Mouse (Mus musculus) forebrain, embryonic 11.5 days (tissue): ENCODE results near the gene Tgfbr1. TPM values are rescaled to one million over a fixed set of nuclear protein-coding genes. Genes with fewer than 3 reads are reported as not detected.
A peak's percentile ranks its signal among the peaks of the same experiment; 100 is the strongest.

ENCODE experiments used
- ATAC-seq: fragments of 200-750 bp; cut with Nextera tagmentation; replicated peaks from 2 replicates; pipeline ENCODE4 v1.8.0; 2017; ENCODE audit warnings: moderate TSS enrichment; ENCODE audit not compliant: low FRiP score
- DNase-seq: peaks from one replicate; pipeline ENCODE4 v3.0.0-alpha.2; 2017; ENCODE audit warnings: low spot score
- H3K27ac ChIP-seq: fragments of 300-500 bp; sonication (generic); 2 replicates; pipeline ENCODE4 v1.5.1; 2014; ENCODE audit warnings: low read depth, low read length
- H3K27me3 ChIP-seq: fragments of 300-500 bp; sonication (generic); 2 replicates; pipeline ENCODE4 v1.6.1; 2014; ENCODE audit warnings: mild to moderate bottlenecking, low read length, mixed read lengths; ENCODE audit not compliant: control insufficient read depth, insufficient read depth
- H3K36me3 ChIP-seq: fragments of 300-500 bp; sonication (generic); 2 replicates; pipeline ENCODE4 v1.6.1; 2014; ENCODE audit warnings: mild to moderate bottlenecking, low read length, moderate library complexity, mixed read lengths; ENCODE audit not compliant: control insufficient read depth, insufficient read depth
- H3K4me1 ChIP-seq: fragments of 300-500 bp; sonication (generic); replicated peaks from 2 replicates; pipeline ENCODE4 v1.6.1; 2014; ENCODE audit warnings: low read length, mixed read lengths; ENCODE audit not compliant: control insufficient read depth, insufficient read depth
- H3K4me2 ChIP-seq: fragments of 300-500 bp; sonication (generic); 2 replicates; pipeline ENCODE4 v1.6.1; 2014; ENCODE audit warnings: low read depth, mild to moderate bottlenecking, low read length, moderate library complexity, mixed read lengths; ENCODE audit not compliant: severe bottlenecking
- H3K4me3 ChIP-seq: fragments of 300-500 bp; sonication (generic); 2 replicates; pipeline ENCODE4 v1.5.1; 2014; ENCODE audit warnings: low read depth, low read length
- H3K9ac ChIP-seq: fragments of 300-500 bp; sonication (generic); 2 replicates; pipeline ENCODE4 v1.6.1; 2014; ENCODE audit warnings: low read length
- H3K9me3 ChIP-seq: fragments of 300-500 bp; sonication (generic); 2 replicates; pipeline ENCODE4 v1.6.1; 2016; ENCODE audit warnings: low read length, mixed read lengths; ENCODE audit not compliant: control insufficient read depth
- WGBS: fragments of 180-500 bp; shearing (Covaris S2); extraction: QIAGEN DNeasy Blood & Tissue Kit; methylation state at CpG from one replicate; pipeline ENCODE4 v1.1.7; 2014; 5-methylcytosine and 5-hydroxymethylcytosine counted together
- polyA plus RNA-seq: library from polyadenylated mRNA; unstranded; fragments of >200 nt; fragmentation: Nextera tagmentation; extraction: Ambion mirVana; gene quantifications from 2 replicates; pipeline ENCODE4 v1.2.1, GENCODE M21; 2014

The Tgfbr1 gene
- polyA plus RNA-seq, 1 experiment from 2014 or later: 103 TPM

DNA sequence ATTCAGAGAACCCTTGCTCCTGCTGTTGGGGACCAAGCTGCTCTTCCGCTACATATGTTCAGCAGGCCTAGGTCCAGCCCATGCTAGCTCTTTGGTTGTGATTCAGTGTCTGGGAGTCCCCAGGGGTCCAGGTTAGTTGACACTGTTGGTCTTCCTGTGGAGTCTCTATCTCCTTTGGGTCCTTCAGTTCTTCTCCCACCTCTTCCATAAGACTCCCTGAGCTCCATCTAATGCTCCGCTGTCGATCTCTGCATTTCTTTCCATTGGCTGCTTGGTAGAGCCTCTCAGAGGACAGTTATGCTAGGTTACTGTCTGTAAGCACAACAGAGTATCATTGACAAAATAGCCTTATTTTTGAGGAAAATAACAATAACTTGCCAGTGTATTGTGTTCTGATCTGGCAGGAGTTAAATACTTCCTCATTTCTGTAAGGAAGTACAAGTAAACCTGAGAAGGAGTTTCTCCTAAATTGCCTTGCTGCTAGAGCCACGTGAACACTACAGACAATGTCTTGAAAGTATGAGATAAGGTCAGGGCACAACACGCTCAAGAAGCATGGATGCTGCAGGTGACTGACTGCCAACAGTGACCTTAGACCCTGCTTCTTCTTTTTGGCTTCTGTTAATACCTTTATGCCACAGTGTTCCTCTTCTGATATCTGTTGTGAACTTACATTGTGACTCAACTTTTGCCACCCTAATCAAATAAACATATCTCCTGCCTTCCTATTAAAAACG lies 45.1 kb downstream of the Tgfbr1 start:
- Histone ChIP-seq H3K27me3 (no peaks in the 10 kb centered on the region), H3K4me2 (no peak overlapping the region), H3K4me3 (no peak overlapping the region), H3K9me3 (no peaks in the 10 kb centered on the region), H3K36me3 (peaks cover 7% of the 10 kb centered on the region; the same call in 1 of the 2 replicates), H3K9ac (no peak overlapping the region), H3K27ac (no peak overlapping the region), H3K4me1 (no peaks in the 10 kb centered on the region)
- 89% methylated on average over 6 of the region's 6 CpGs for WGBS
- DNase-seq (no peak), ATAC-seq (no peak)

DNA sequence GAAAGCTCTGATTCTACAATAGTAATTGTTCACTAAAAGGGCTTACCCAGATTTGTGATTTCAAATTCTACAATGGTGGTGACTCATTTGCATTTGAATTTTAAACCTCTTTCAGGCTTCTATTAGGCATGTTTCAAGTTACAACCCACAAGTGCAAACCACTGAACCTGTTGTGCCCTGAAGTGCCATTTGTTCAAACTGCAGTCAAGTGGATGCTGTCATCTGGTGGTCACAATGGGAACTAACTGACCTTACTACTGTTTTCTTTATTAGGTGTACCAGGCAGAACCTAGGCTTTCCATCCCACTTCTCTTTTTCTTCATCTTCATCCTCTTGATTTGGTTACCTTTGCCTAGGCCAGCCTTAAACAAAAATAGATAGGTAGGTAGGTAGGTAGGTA lies 46.8 kb downstream of the Tgfbr1 start:
- no peaks in the 10 kb centered on the region for H3K9me3 ChIP-seq
- H3K27ac ChIP-seq: no peak overlapping the region
- no peak overlapping the region for H3K9ac ChIP-seq
- H3K36me3 ChIP-seq: peaks cover 7% of the 10 kb centered on the region; the same call in 1 of the 2 replicates
- no peak for ATAC-seq
- DNase-seq: no peak
- H3K4me2 ChIP-seq: no peak overlapping the region
- H3K4me1 ChIP-seq: no peaks in the 10 kb centered on the region
- H3K4me3 ChIP-seq: no peak overlapping the region
- no peaks in the 10 kb centered on the region for H3K27me3 ChIP-seq

DNA sequence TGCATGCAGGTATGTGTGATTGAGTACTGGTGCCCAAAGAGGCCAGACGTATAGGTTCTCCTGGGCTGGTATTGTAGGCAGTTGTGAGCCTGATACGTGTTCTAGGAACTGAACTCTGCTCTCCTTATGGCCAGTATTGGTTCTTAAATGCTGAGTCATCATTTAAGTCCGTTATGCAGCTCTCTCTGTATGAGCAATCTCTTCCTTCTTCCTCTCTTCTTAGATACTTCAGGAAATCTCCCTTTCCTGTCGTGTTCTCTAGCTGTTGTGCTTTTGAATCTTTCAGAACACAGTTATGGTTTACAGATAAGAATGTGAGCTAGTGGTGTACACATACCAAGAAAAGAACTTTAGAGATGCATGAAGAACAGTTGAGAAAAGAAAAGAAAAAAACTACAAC lies 47.3 kb downstream of the Tgfbr1 start:
- Histone ChIP-seq H3K4me2 (no peak overlapping the region), H3K27me3 (no peaks in the 10 kb centered on the region), H3K9me3 (no peaks in the 10 kb centered on the region), H3K4me1 (no peaks in the 10 kb centered on the region), H3K9ac (no peak overlapping the region), H3K36me3 (peaks cover 7% of the 10 kb centered on the region; the same call in 1 of the 2 replicates), H3K27ac (no peak overlapping the region), H3K4me3 (no peak overlapping the region)
- ATAC-seq (no peak), DNase-seq (no peak)
- 91% methylated on average over 4 of the region's 4 CpGs for WGBS

DNA sequence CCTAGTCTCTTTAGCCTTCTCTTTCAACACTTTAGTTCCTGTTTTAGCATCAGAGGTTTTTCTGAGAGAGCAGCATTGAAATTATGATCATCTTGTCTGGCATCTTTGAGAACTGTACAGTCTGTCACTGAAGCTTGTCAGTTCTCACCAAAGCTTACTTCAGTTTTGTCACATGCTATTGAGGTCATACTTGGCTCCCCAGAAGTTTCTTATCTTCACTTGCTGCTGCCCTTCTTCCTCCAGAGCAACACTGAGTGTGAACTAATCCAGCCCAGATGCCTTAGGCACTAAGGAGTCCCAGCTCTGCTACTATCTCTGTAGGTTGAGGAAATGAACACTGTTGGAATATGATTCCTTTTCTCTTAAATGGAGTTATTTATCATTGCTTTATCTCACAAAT lies 49.2 kb downstream of the Tgfbr1 start:
- peaks cover 7% of the 10 kb centered on the region; the same call in 1 of the 2 replicates for H3K36me3 ChIP-seq
- H3K27me3 ChIP-seq: no peaks in the 10 kb centered on the region
- no peak overlapping the region for H3K4me3 ChIP-seq
- no peak overlapping the region for H3K4me2 ChIP-seq
- DNase-seq (no peak), ATAC-seq (no peak)
- H3K9me3 ChIP-seq: no peaks in the 10 kb centered on the region
- no peaks in the 10 kb centered on the region for H3K4me1 ChIP-seq
- no peak overlapping the region for H3K9ac ChIP-seq
- no peak overlapping the region for H3K27ac ChIP-seq

DNA sequence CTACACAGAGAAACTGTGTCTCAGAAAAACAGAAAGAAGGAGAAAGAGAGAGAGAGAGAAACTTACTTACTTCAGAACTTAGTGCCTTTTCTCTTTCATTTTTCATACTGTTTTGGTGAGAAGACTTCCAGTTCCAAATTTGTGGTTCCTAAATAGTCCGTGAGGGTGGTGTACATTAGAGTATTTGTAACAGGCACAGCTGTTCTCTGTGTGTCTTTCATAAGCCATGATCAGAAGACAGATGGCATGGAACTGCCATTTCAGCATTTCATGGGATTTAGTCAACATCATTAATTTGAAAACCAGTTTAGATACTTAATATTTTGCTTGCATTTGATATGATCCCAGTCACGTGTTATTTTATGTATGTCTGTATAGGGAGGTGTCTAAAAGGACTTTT lies 51.5 kb downstream of the Tgfbr1 start:
- ATAC-seq (no peak), DNase-seq (no peak)
- Histone ChIP-seq H3K4me3 (no peak overlapping the region), H3K4me1 (no peaks in the 10 kb centered on the region), H3K9me3 (no peaks in the 10 kb centered on the region), H3K27ac (no peak overlapping the region), H3K9ac (no peak overlapping the region), H3K4me2 (no peak overlapping the region), H3K27me3 (no peaks in the 10 kb centered on the region), H3K36me3 (peaks cover 2% of the 10 kb centered on the region; the same call in 1 of the 2 replicates)
- 89% methylated on average over 2 of the region's 2 CpGs for WGBS

DNA sequence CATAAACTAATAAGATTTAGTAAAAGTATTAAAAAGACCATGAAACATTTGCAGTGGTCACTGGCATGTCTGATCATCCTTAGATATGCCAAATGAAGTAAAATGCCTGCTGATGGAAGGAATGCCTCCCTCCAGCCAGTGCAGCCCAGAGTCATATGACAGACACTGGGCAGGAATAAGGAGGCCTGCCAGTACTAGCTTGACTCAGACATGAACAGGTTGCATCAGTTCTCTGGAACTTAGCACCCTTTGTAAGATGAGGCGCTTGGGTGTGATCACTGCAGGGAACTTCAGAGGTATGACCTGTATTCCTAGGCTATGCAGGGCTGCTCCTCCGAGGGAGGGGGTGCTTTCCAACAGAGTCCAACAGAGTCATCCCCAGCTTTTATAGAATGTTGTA lies 54.1 kb downstream of the Tgfbr1 start:
- Histone ChIP-seq H3K36me3 (peaks cover 2% of the 10 kb centered on the region; the same call in 1 of the 2 replicates), H3K4me2 (no peak overlapping the region), H3K4me1 (no peaks in the 10 kb centered on the region), H3K9me3 (no peaks in the 10 kb centered on the region), H3K4me3 (no peak overlapping the region), H3K27me3 (no peaks in the 10 kb centered on the region), H3K9ac (no peak overlapping the region), H3K27ac (no peak overlapping the region)
- 92% methylated on average over 2 of the region's 2 CpGs for WGBS
- ATAC-seq (no peak), DNase-seq (no peak)

DNA sequence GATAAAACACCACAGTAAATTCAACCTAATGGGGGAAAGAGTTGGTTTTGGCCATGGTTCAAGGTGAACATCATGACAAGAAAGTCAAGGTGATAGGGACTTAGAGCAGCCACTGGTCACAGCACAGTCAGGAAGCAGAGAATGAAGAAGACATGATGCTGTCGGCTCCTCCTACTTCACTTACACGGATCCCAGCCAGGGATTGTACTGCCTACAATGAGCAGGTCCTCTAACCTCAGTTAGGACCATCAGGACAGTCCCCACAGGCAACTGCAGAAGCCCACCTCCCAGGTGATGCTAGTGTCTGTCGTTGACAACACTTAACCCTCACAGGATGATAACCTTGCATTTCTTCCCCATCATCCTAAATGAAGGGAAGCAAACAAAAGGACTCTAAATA lies 64.8 kb downstream of the Tgfbr1 start:
- 68% methylated on average over 3 of the region's 3 CpGs for WGBS
- ATAC-seq (no peak), DNase-seq (no peak)
- H3K27me3 ChIP-seq: peaks cover 10% of the 10 kb centered on the region
- no peaks in the 10 kb centered on the region for H3K36me3 ChIP-seq
- H3K4me3 ChIP-seq: no peak overlapping the region
- no peak overlapping the region for H3K27ac ChIP-seq
- no peaks in the 10 kb centered on the region for H3K9me3 ChIP-seq
- no peak overlapping the region for H3K4me2 ChIP-seq
- no peak overlapping the region for H3K9ac ChIP-seq
- 0 out of 2 replicates have a peak, but pooled peaks cover 2% of the 10 kb centered on the region for H3K4me1 ChIP-seq

DNA sequence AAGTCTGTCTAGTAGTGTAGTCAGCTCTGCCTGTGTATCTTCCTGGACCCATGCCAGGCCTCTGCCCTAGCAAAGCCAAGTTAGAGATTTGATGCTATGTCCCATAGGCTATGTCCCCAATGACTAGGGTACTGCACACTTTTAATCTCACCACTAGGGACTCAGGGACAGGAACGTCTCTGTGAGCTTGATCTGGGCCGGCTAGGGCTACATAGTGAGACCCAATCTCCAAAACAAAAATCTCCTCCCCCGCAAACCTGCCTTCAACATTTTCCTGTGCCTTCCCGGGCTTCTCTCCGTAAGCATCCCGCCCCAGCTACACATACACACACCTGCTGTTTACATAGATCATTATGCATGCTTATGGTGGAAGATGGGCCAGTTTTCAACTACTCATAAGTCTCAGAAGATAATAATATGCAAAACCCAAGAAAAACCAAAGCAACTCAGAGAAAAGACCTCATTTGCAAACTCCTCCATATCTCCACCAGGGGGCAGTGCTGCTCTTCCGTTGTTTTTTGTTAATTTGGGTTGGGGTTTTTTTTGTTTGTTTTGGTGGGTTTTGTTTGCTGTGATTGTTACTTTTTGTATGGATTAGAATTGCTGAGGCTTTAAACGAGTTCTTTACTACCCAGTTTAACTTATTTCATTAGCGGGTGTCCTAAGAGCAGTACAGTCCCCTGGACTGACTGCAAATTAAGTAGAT lies 66.4 kb downstream of the Tgfbr1 start:
- H3K4me2 ChIP-seq: no peak overlapping the region
- peaks cover 4% of the 10 kb centered on the region; the same call in 1 of the 2 replicates for H3K4me1 ChIP-seq
- peaks cover 10% of the 10 kb centered on the region for H3K27me3 ChIP-seq
- H3K9ac ChIP-seq: no peak overlapping the region
- H3K4me3 ChIP-seq: no peak overlapping the region
- 23% methylated on average over 9 of the region's 9 CpGs for WGBS
- H3K36me3 ChIP-seq: no peaks in the 10 kb centered on the region
- no peaks in the 10 kb centered on the region for H3K9me3 ChIP-seq
- ATAC-seq (no peak; the same call in 1 of the 2 replicates), DNase-seq (peak; percentile 68)
- no peak overlapping the region for H3K27ac ChIP-seq
